Comparison of ENCODE assay signal across 11 mouse cellular contexts in the genomic region with DNA sequence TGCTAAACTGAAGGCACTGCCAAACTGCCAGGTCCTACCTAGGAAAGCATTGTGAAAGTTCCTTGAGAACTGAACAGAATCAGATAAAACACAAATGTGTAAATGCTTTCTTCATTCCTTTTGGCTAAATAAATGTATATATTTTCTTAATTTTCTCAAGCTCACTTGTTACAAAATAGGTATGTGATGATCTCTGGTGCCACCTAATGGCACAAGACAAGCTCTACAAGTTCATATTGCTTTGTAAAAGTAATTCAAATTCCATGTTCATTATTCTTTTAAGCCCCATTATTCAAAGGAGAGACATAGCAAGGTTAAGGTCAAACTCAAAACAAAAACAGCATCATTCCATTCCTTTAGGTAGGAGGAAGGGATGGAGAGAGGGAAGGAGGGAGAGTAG. TPM values are rescaled to one million over a fixed set of nuclear protein-coding genes. Genes with fewer than 3 reads are reported as not detected.
DNase-seq lines count a peak whose midpoint lies in the region; ATAC-seq and TF ChIP-seq lines count a peak whose summit lies in the region.
"Had no signal": no experiment of that assay in that cellular context is flagged by ENCODE, and none has a peak within 500 bp of the region (broad histone marks: within the 10 kb centered on the region; RNA-seq: fewer than 3 reads in every experiment).

No protein-coding gene starts in this region.

- no peak overlapping the region for H3K4me3 ChIP-seq in heart, postnatal 0 days (ENCODE audit: low read depth, low read length)
- no peak overlapping the region for H3K4me3 ChIP-seq in midbrain, embryonic 11.5 days (ENCODE audit: low read depth, low read length)
- no peak overlapping the region for H3K4me3 ChIP-seq in midbrain, embryonic 13.5 days (replicated peaks)
- H3K4me3 ChIP-seq in bone marrow, adult 2 months (replicated peaks; ENCODE audit: control insufficient read depth, low read depth, low read length) = no peak overlapping the region

- H3K9ac ChIP-seq in heart, postnatal 0 days (replicated peaks; ENCODE audit: low read depth, low read length) = no peak overlapping the region
- no peak overlapping the region for H3K9ac ChIP-seq in midbrain, embryonic 11.5 days (ENCODE audit: low read length)
- no peak overlapping the region for H3K9ac ChIP-seq in midbrain, embryonic 13.5 days (replicated peaks)

- peaks cover 19% of the 10 kb centered on the region for H3K27me3 ChIP-seq in heart, postnatal 0 days (ENCODE audit: control insufficient read depth, insufficient read depth, low read length)
- H3K27me3 ChIP-seq in midbrain, embryonic 11.5 days (ENCODE audit: control insufficient read depth, insufficient read depth, low read length) = peaks cover 26% of the 10 kb centered on the region
- H3K27me3 ChIP-seq in midbrain, embryonic 13.5 days = peaks cover 30% of the 10 kb centered on the region

- no peak for TF ChIP-seq POLR2A in bone marrow, adult 2 months (IDR thresholded peaks at IDR 0.05; ENCODE audit: borderline replicate concordance, control insufficient read depth, low read depth, low read length)

- no peaks in the 10 kb centered on the region for H3K9me3 ChIP-seq in heart, postnatal 0 days (replicated peaks; ENCODE audit: control insufficient read depth, low read length)
- no peaks in the 10 kb centered on the region for H3K9me3 ChIP-seq in midbrain, embryonic 11.5 days (ENCODE audit: control insufficient read depth, low read length)
- H3K9me3 ChIP-seq in midbrain, embryonic 13.5 days = no peaks in the 10 kb centered on the region

- peak; percentile 34 for DNase-seq in heart, postnatal 0 days (ENCODE audit: low spot score)
- DNase-seq in heart, adult 8-10 months (ENCODE audit: low spot score) = no peak
- peak; percentile 88 for DNase-seq in midbrain, embryonic 11.5 days (ENCODE audit: low spot score, missing footprints)
- peak; percentile 59 for DNase-seq in retina, postnatal 1 day
- DNase-seq in right cerebral cortex, postnatal 36 days (ENCODE audit: low spot score in 2 of 2) = no peak
- DNase-seq: thymus, postnatal 36 days had no signal

- no peak for ATAC-seq in heart, postnatal 0 days (ENCODE audit: insufficient read depth, low read depth)
- no peak for ATAC-seq in midbrain, embryonic 11.5 days (ENCODE audit: low FRiP score)
- ATAC-seq in midbrain, embryonic 13.5 days = no peak
- no peak for ATAC-seq in erythroblast, adult 5-6 weeks (replicated peaks; ENCODE audit: low FRiP score, poor library complexity, severe bottlenecking)

- no peak for TF ChIP-seq EP300 in heart, postnatal 0 days (IDR thresholded peaks at IDR 0.05; ENCODE audit: low read depth)

- no peak overlapping the region for H3K4me2 ChIP-seq in heart, postnatal 0 days (ENCODE audit: low read depth, low read length)
- no peak overlapping the region for H3K4me2 ChIP-seq in midbrain, embryonic 11.5 days
- H3K4me2 ChIP-seq in midbrain, embryonic 13.5 days (replicated peaks) = no peak overlapping the region

- TF ChIP-seq CTCF in heart, postnatal 0 days (IDR thresholded peaks at IDR 0.05; ENCODE audit: low read depth) = peak; percentile 66
- peak; percentile 25; the same call in 1 of the 2 replicates for TF ChIP-seq CTCF in bone marrow, adult 2 months (IDR thresholded peaks at IDR 0.05; ENCODE audit: control insufficient read depth, insufficient read depth, low read length)

- H3K36me3 ChIP-seq in heart, postnatal 0 days (replicated peaks; ENCODE audit: control insufficient read depth, insufficient read depth, low read length) = 0 out of 2 replicates have a peak, but pooled peaks cover 9% of the 10 kb centered on the region
- no peaks in the 10 kb centered on the region for H3K36me3 ChIP-seq in midbrain, embryonic 11.5 days (ENCODE audit: control insufficient read depth, insufficient read depth, low read length)
- peaks cover 8% of the 10 kb centered on the region; the same call in 1 of the 2 replicates for H3K36me3 ChIP-seq in midbrain, embryonic 13.5 days

- no peaks in the 10 kb centered on the region for H3K4me1 ChIP-seq in heart, postnatal 0 days (ENCODE audit: control insufficient read depth, insufficient read depth)
- H3K4me1 ChIP-seq in midbrain, embryonic 11.5 days (ENCODE audit: control insufficient read depth, insufficient read depth, low read length) = peaks cover 5% of the 10 kb centered on the region
- H3K4me1 ChIP-seq in midbrain, embryonic 13.5 days (replicated peaks) = peaks cover 9% of the 10 kb centered on the region
- peaks cover 5% of the 10 kb centered on the region; the same call in 1 of the 2 replicates for H3K4me1 ChIP-seq in bone marrow, adult 2 months (ENCODE audit: control insufficient read depth, insufficient read depth, low read length)

- H3K27ac ChIP-seq in heart, postnatal 0 days (ENCODE audit: low read depth) = no peak overlapping the region
- no peak overlapping the region for H3K27ac ChIP-seq in midbrain, embryonic 11.5 days (ENCODE audit: low read depth, low read length)
- no peak overlapping the region for H3K27ac ChIP-seq in midbrain, embryonic 13.5 days
- no peak overlapping the region for H3K27ac ChIP-seq in bone marrow, adult 2 months (ENCODE audit: control insufficient read depth, insufficient read depth, low read depth, low read length, poor library complexity)

RNA-seq across cellular contexts. Expression of a gene that starts 3.7 kb away (rescaled TPM):
- 0.53 TPM in 1 of 2 replicates, not detected in the other for total RNA-seq in heart, postnatal 0 days (2014; rRNA removed; ENCODE audit: low replicate concordance)
- 0.19 and 0.36 TPM in 2 replicates for polyA plus RNA-seq in heart, postnatal 0 days (2015; fragmentation: Nextera tagmentation; extraction: Ambion mirVana)
- total RNA-seq in heart, adult 8-10 months (2022) = under 1 TPM; 0.19 to 0.83 (median 0.41) TPM
- 2.1 and 2.3 TPM in 2 replicates for polyA plus RNA-seq in midbrain, embryonic 11.5 days (2014; fragmentation: Nextera tagmentation; extraction: Ambion mirVana)
- 0.18 and 0.57 TPM in 2 replicates for polyA plus RNA-seq in midbrain, embryonic 13.5 days (2015; fragmentation: Nextera tagmentation; extraction: Ambion mirVana)
- 51.9 and 84.2 TPM in 2 replicates for polyA plus RNA-seq in bone marrow, adult 2 months (2011; ENCODE audit: insufficient read depth, insufficient read length, low replicate concordance, missing spikeins)
- 1.0 TPM in 1 of 2 replicates, not detected in the other for total RNA-seq in erythroblast, adult 5-6 weeks (2015; ENCODE audit: low replicate concordance)
- 0.77 and 2.1 TPM in 2 replicates for total RNA-seq in erythroblast, adult 5-6 weeks (2017; ENCODE audit: low replicate concordance)

RNA-seq across cellular contexts. Expression of a gene that starts 31.2 kb away (rescaled TPM):
- total RNA-seq in heart, postnatal 0 days (2014; rRNA removed; ENCODE audit: low replicate concordance) = 0.04 TPM in 1 of 2 replicates, not detected in the other
- polyA plus RNA-seq in heart, postnatal 0 days (2015; fragmentation: Nextera tagmentation; extraction: Ambion mirVana) = 0.38 and 0.53 TPM in 2 replicates
- under 1 TPM in 3 of 4 experiments, not detected in 1; 0.06 to 0.41 (median 0.19) TPM for total RNA-seq in heart, adult 8-10 months (2022)
- 0.63 and 0.72 TPM in 2 replicates for polyA plus RNA-seq in midbrain, embryonic 11.5 days (2014; fragmentation: Nextera tagmentation; extraction: Ambion mirVana)
- polyA plus RNA-seq in midbrain, embryonic 13.5 days (2015; fragmentation: Nextera tagmentation; extraction: Ambion mirVana) = 0.11 and 0.19 TPM in 2 replicates
- 0.47 TPM in 1 of 2 replicates, not detected in the other for polyA plus RNA-seq in bone marrow, adult 2 months (2011; ENCODE audit: insufficient read depth, insufficient read length, low replicate concordance, missing spikeins)
- total RNA-seq in erythroblast, adult 5-6 weeks (2015; ENCODE audit: low replicate concordance) = not detected in 2 replicates
- total RNA-seq in erythroblast, adult 5-6 weeks (2017; ENCODE audit: low replicate concordance) = 0.09 TPM in 1 of 2 replicates, not detected in the other
- total RNA-seq: megakaryocyte-erythroid progenitor cell, adult 5-6 weeks had no signal

RNA-seq across cellular contexts. Expression of a gene that starts 46.9 kb away (rescaled TPM):
- 1.2 TPM in 1 of 2 replicates, not detected in the other for total RNA-seq in heart, postnatal 0 days (2014; rRNA removed; ENCODE audit: low replicate concordance)
- 0.10 and 0.19 TPM in 2 replicates for polyA plus RNA-seq in heart, postnatal 0 days (2015; fragmentation: Nextera tagmentation; extraction: Ambion mirVana)
- under 1 TPM in 2 of 4 experiments, not detected in 2; 0.17 to 0.22 TPM for total RNA-seq in heart, adult 8-10 months (2022)
- not detected in 2 replicates for polyA plus RNA-seq in midbrain, embryonic 11.5 days (2014; fragmentation: Nextera tagmentation; extraction: Ambion mirVana)
- polyA plus RNA-seq in midbrain, embryonic 13.5 days (2015; fragmentation: Nextera tagmentation; extraction: Ambion mirVana) = not detected in 2 replicates
- polyA plus RNA-seq in bone marrow, adult 2 months (2011; ENCODE audit: insufficient read depth, insufficient read length, low replicate concordance, missing spikeins) = 0.22 TPM in 1 of 2 replicates, not detected in the other
- not detected in 2 replicates for total RNA-seq in erythroblast, adult 5-6 weeks (2015; ENCODE audit: low replicate concordance)
- not detected in 2 replicates for total RNA-seq in erythroblast, adult 5-6 weeks (2017; ENCODE audit: low replicate concordance)
- total RNA-seq: left cerebral cortex, postnatal 14 days; megakaryocyte-erythroid progenitor cell, adult 5-6 weeks had no signal

Comparison
In these comparisons a context has a peak if more than half of its experiments do, and no peak if none do; other contexts are left out.
1. DNase-seq: peak in heart, postnatal 0 days (single experiment), midbrain, embryonic 11.5 days (single experiment) and retina, postnatal 1 day (single experiment); none in heart, adult 8-10 months (single experiment) and right cerebral cortex, postnatal 36 days (0 of 2).
2. RNA of a gene that starts 3.7 kb away (polyA plus RNA-seq): 51.9 to 84.2 TPM in bone marrow, adult 2 months; 2.1 to 2.3 TPM in midbrain, embryonic 11.5 days, 0.18 to 0.57 TPM in midbrain, embryonic 13.5 days and 0.19 to 0.36 TPM in heart, postnatal 0 days; every median in the first group is over 10 times any median in the second.